Mouse (Mus musculus): Measurements from ENCODE around the gene Fbxo24. TPM values are rescaled to one million over a fixed set of nuclear protein-coding genes. Genes with fewer than 3 reads are reported as not detected.

Gene Fbxo24
- polyA plus RNA-seq, 1 experiment from 2014 or later, result 0.09 TPM

DNA sequence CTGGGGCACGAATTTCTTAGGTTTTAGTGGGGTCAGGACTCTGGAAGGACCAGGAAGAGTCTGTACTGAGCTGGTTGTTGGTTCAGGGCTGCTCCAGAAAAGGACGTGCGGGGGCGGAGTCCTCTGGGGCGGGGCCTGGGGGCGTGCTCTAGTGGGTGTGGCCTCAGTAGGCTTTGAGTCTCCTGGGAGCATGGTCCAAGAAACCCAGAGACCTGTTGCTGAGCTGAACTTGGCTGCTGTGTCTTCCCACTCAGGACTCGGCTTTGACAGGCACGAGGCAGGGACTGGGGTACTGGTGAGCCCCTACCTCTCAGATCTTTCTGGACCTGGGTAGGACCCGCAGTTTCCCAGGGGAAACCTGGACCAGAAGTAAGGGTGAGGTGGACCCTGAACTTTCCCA is 59.1 kb downstream of the Fbxo24 start, which contains the start of gene Tfr2:
TSS of gene Tfr2 (plus strand) at position 176 of the 400 bp plus-strand sequence.
- no peaks in the 10 kb centered on the region for H3K27me3 ChIP-seq (ENCODE audit: control insufficient read depth, insufficient read depth, low read length)
- DNase-seq, result peak; percentile 8
- peaks cover 23% of the 10 kb centered on the region for H3K36me3 ChIP-seq (ENCODE audit: control insufficient read depth, insufficient read depth, low read length)
- no peak within 1 kb of the TSS for H3K4me2 ChIP-seq (ENCODE audit: low read length)
- no peak within 1 kb of the TSS for H3K9ac ChIP-seq (replicated peaks; ENCODE audit: low read length)
- H3K27ac ChIP-seq (replicated peaks; ENCODE audit: low read depth, low read length), result no peak within 1 kb of the TSS
- H3K9me3 ChIP-seq (ENCODE audit: control insufficient read depth, low read length), result no peaks in the 10 kb centered on the region
- H3K4me3 ChIP-seq (replicated peaks; ENCODE audit: low read depth, low read length), result no peak within 1 kb of the TSS
- 39% methylated on average over 9 of the region's 9 CpGs for WGBS
- no peak for ATAC-seq (ENCODE audit: low FRiP score, low TSS enrichment)
- H3K4me1 ChIP-seq (ENCODE audit: control insufficient read depth, insufficient read depth, low read length), result 0 out of 2 replicates have a peak, but pooled peaks cover 2% of the 10 kb centered on the region

DNA sequence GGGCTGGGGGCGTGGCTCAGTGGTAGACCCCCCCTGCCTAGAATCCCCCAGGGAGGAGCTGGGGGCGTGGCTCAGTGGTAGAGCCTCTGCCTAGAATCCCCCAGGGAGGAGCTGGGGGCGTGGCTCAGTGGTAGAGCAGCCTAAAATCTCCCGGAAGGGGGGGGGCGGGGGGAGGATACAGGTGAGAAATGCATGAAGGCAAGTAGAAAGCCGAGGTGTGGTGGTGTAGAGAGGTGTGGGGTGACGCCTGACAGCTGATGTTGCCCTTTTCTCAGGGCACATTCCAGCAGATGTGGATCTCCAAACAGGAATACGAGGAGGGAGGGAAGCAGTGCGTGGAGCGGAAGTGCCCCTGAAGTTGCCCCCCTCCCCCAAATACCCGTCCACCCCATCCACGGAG is 59.8 kb downstream of the Fbxo24 start:
- Histone ChIP-seq H3K9ac (replicated peaks; ENCODE audit: low read length) (no peak overlapping the region), H3K27me3 (ENCODE audit: control insufficient read depth, insufficient read depth, low read length) (no peaks in the 10 kb centered on the region), H3K4me1 (ENCODE audit: control insufficient read depth, insufficient read depth, low read length) (no peaks in the 10 kb centered on the region), H3K9me3 (ENCODE audit: control insufficient read depth, low read length) (no peaks in the 10 kb centered on the region), H3K4me2 (ENCODE audit: low read length) (no peak overlapping the region), H3K4me3 (replicated peaks; ENCODE audit: low read depth, low read length) (no peak overlapping the region), H3K36me3 (ENCODE audit: control insufficient read depth, insufficient read depth, low read length) (peaks cover 29% of the 10 kb centered on the region), H3K27ac (replicated peaks; ENCODE audit: low read depth, low read length) (no peak overlapping the region)
- DNase-seq (no peak), ATAC-seq (ENCODE audit: low FRiP score, low TSS enrichment) (no peak)
- WGBS, result 86% methylated on average over 12 of the region's 12 CpGs

DNA sequence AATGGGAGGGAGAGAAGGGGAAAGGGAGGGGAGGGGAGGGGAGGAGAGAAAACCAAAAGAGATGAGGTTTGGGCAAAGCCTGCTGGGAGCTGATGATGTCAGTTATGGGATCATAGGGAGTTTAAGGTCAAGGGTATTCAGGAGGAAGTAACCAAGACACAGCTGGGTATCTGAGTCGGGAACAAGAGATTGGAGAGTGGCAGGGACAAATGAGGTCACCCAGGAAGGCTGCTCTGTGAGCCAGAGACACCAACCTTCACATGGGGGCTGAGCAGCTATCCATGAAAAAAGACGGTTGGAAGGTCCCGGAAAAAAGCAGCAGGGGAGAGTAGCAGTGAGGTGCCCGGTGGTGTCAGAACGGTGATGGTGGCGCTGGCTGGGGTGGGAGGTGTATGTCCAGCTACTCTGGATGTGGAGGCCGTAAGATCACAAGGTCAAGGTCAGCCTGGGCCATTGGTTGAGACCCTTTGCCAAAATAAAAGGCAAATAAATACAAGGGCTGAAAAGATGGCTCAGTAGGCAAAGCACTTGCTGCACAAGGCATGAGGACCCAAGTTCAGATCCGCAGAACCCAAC is 60.5 kb downstream of the Fbxo24 start:
- Histone ChIP-seq H3K27me3 (ENCODE audit: control insufficient read depth, insufficient read depth, low read length) (no peaks in the 10 kb centered on the region), H3K4me2 (ENCODE audit: low read length) (no peak overlapping the region), H3K36me3 (ENCODE audit: control insufficient read depth, insufficient read depth, low read length) (peaks cover 32% of the 10 kb centered on the region), H3K9me3 (ENCODE audit: control insufficient read depth, low read length) (no peaks in the 10 kb centered on the region), H3K4me1 (ENCODE audit: control insufficient read depth, insufficient read depth, low read length) (no peaks in the 10 kb centered on the region), H3K27ac (replicated peaks; ENCODE audit: low read depth, low read length) (no peak overlapping the region), H3K4me3 (replicated peaks; ENCODE audit: low read depth, low read length) (no peak overlapping the region), H3K9ac (replicated peaks; ENCODE audit: low read length) (no peak overlapping the region)
- ATAC-seq (ENCODE audit: low FRiP score, low TSS enrichment) (no peak), DNase-seq (no peak)
- 82% methylated on average over 8 of the region's 8 CpGs for WGBS

DNA sequence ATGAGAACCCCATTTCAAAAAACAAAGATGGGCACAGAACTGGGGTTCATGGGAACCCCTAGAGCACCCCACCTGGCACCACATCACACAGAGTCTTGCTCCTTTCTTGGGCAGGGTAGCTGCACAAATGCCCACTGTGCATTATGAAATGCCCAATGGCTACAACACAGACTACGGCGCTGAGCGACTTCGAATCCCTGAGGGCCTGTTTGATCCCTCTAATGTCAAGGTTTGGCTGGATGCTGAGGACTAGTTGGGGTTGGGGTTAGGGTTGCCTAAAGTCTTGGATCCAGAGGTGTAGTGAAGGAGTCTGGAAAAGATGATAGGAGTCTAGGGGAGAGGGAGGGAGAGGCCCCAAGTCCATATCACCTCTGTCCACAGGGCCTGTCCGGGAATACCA is 62.4 kb downstream of the Fbxo24 start:
- ATAC-seq (ENCODE audit: low FRiP score, low TSS enrichment) (no peak), DNase-seq (no peak)
- H3K4me1 ChIP-seq (ENCODE audit: control insufficient read depth, insufficient read depth, low read length), result no peaks in the 10 kb centered on the region
- no peak overlapping the region for H3K9ac ChIP-seq (replicated peaks; ENCODE audit: low read length)
- no peak overlapping the region for H3K4me3 ChIP-seq (replicated peaks; ENCODE audit: low read depth, low read length)
- no peaks in the 10 kb centered on the region for H3K27me3 ChIP-seq (ENCODE audit: control insufficient read depth, insufficient read depth, low read length)
- no peak overlapping the region for H3K27ac ChIP-seq (replicated peaks; ENCODE audit: low read depth, low read length)
- H3K4me2 ChIP-seq (ENCODE audit: low read length), result no peak overlapping the region
- peaks cover 36% of the 10 kb centered on the region for H3K36me3 ChIP-seq (ENCODE audit: control insufficient read depth, insufficient read depth, low read length)
- 97% methylated on average over 5 of the region's 5 CpGs for WGBS
- H3K9me3 ChIP-seq (ENCODE audit: control insufficient read depth, low read length), result no peaks in the 10 kb centered on the region

DNA sequence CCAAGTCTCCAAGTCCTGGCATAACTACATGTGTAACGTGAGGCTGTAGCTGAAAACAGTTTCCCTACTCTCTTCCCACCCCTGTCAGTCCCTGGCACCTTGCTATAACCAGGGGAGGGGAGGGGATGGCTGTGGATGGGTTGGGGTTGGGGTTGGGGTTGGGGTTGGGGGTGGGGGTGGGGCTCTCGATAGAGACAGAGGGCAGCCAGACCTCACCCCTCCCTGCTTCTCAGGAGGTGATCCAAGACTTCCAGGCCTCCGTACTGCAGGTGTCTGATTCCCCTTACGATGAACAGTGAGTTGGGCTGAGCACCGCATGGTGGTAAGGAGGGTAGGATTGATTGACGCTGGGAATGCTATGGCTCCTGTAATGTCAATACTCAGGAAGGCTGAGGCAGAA is 63.1 kb downstream of the Fbxo24 start:
- no peaks in the 10 kb centered on the region for H3K9me3 ChIP-seq (ENCODE audit: control insufficient read depth, low read length)
- WGBS, result 62% methylated on average over 6 of the region's 6 CpGs
- no peaks in the 10 kb centered on the region for H3K27me3 ChIP-seq (ENCODE audit: control insufficient read depth, insufficient read depth, low read length)
- H3K9ac ChIP-seq (replicated peaks; ENCODE audit: low read length), result no peak overlapping the region
- peaks cover 37% of the 10 kb centered on the region for H3K36me3 ChIP-seq (ENCODE audit: control insufficient read depth, insufficient read depth, low read length)
- H3K4me1 ChIP-seq (ENCODE audit: control insufficient read depth, insufficient read depth, low read length), result no peaks in the 10 kb centered on the region
- H3K4me2 ChIP-seq (ENCODE audit: low read length), result no peak overlapping the region
- H3K4me3 ChIP-seq (replicated peaks; ENCODE audit: low read depth, low read length), result no peak overlapping the region
- DNase-seq (no peak), ATAC-seq (ENCODE audit: low FRiP score, low TSS enrichment) (no peak)
- no peak overlapping the region for H3K27ac ChIP-seq (replicated peaks; ENCODE audit: low read depth, low read length)

DNA sequence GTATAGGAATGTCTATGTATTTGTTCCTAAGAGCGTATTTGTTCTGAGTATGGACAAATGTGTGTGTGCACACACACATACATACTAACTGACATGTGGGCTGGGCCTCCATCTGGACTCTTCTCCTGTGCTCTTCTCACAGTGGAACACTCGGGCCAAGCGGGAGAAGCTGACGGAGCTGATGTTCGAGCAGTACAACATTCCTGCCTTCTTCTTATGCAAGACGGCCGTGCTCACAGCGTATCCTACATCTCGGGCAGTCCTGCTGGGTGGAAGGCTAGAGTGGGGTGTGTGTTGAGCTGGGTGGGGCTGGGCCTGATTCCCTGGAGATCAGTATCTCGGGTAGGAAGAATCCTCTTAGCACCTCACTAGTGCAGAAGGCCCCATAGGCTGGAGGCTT is 65.8 kb downstream of the Fbxo24 start:
- Histone ChIP-seq H3K27ac (replicated peaks; ENCODE audit: low read depth, low read length) (no peak overlapping the region), H3K9ac (replicated peaks; ENCODE audit: low read length) (no peak overlapping the region), H3K9me3 (ENCODE audit: control insufficient read depth, low read length) (no peaks in the 10 kb centered on the region), H3K36me3 (ENCODE audit: control insufficient read depth, insufficient read depth, low read length) (peaks cover 38% of the 10 kb centered on the region), H3K4me2 (ENCODE audit: low read length) (no peak overlapping the region), H3K27me3 (ENCODE audit: control insufficient read depth, insufficient read depth, low read length) (no peaks in the 10 kb centered on the region), H3K4me1 (ENCODE audit: control insufficient read depth, insufficient read depth, low read length) (no peaks in the 10 kb centered on the region), H3K4me3 (replicated peaks; ENCODE audit: low read depth, low read length) (no peak overlapping the region)
- ATAC-seq (ENCODE audit: low FRiP score, low TSS enrichment) (no peak), DNase-seq (no peak)
- 80% methylated on average over 10 of the region's 10 CpGs for WGBS

Other genes starting within 250 kb of the Fbxo24 start
- 0.11 and 0.12 TPM in 2 replicates for gene Zan, start 151.9 kb downstream of the Fbxo24 start, polyA plus RNA-seq (2014; fragmentation: Nextera tagmentation; extraction: Ambion mirVana)
- gene Pop7, start 126.5 kb downstream of the Fbxo24 start, polyA plus RNA-seq (2014; fragmentation: Nextera tagmentation; extraction: Ambion mirVana), result 83.7 and 103 TPM in 2 replicates
- gene Gigyf1, start 110.5 kb downstream of the Fbxo24 start, polyA plus RNA-seq (2014; fragmentation: Nextera tagmentation; extraction: Ambion mirVana), result 17.0 and 23.5 TPM in 2 replicates
- not detected in 2 replicates for gene Epo, start 95.8 kb downstream of the Fbxo24 start, polyA plus RNA-seq (2014; fragmentation: Nextera tagmentation; extraction: Ambion mirVana)
- gene Gnb2, start 95.5 kb downstream of the Fbxo24 start, polyA plus RNA-seq (2014; fragmentation: Nextera tagmentation; extraction: Ambion mirVana), result 633 and 757 TPM in 2 replicates
- gene Actl6b, start 75.5 kb downstream of the Fbxo24 start, polyA plus RNA-seq (2014; fragmentation: Nextera tagmentation; extraction: Ambion mirVana), result 234 and 291 TPM in 2 replicates
- 4.0 and 5.6 TPM in 2 replicates for gene Tfr2, start 59.2 kb downstream of the Fbxo24 start, polyA plus RNA-seq (2014; fragmentation: Nextera tagmentation; extraction: Ambion mirVana)
- 67.2 and 83.9 TPM in 2 replicates for gene Mospd3, start 27.9 kb downstream of the Fbxo24 start, polyA plus RNA-seq (2014; fragmentation: Nextera tagmentation; extraction: Ambion mirVana)
- gene Pcolce, start 15.2 kb downstream of the Fbxo24 start, polyA plus RNA-seq (2014; fragmentation: Nextera tagmentation; extraction: Ambion mirVana), result 3.0 and 11.7 TPM in 2 replicates
- gene Lrch4, start 119 bp upstream of the Fbxo24 start, polyA plus RNA-seq (2014; fragmentation: Nextera tagmentation; extraction: Ambion mirVana), result 18.1 and 21.9 TPM in 2 replicates
- gene Gm20605, start 173 bp upstream of the Fbxo24 start, polyA plus RNA-seq (2014; fragmentation: Nextera tagmentation; extraction: Ambion mirVana), result 4.4 and 6.0 TPM in 2 replicates
- 4.1 and 5.6 TPM in 2 replicates for gene Sap25, start 12.3 kb upstream of the Fbxo24 start, polyA plus RNA-seq (2014; fragmentation: Nextera tagmentation; extraction: Ambion mirVana)
- not detected in 2 replicates for gene Irs3, start 16.7 kb upstream of the Fbxo24 start, polyA plus RNA-seq (2014; fragmentation: Nextera tagmentation; extraction: Ambion mirVana)
- gene Agfg2, start 55.7 kb upstream of the Fbxo24 start, polyA plus RNA-seq (2014; fragmentation: Nextera tagmentation; extraction: Ambion mirVana), result 10.3 and 12.8 TPM in 2 replicates
- gene Nyap1, start 112.6 kb upstream of the Fbxo24 start, polyA plus RNA-seq (2014; fragmentation: Nextera tagmentation; extraction: Ambion mirVana), result 16.2 and 28.8 TPM in 2 replicates
- 42.1 and 47.0 TPM in 2 replicates for gene Tsc22d4, start 116.7 kb upstream of the Fbxo24 start, polyA plus RNA-seq (2014; fragmentation: Nextera tagmentation; extraction: Ambion mirVana)
- 53.4 and 58.6 TPM in 2 replicates for gene Ppp1r35, start 149.8 kb upstream of the Fbxo24 start, polyA plus RNA-seq (2014; fragmentation: Nextera tagmentation; extraction: Ambion mirVana)
- gene Mepce, start 158.7 kb upstream of the Fbxo24 start, polyA plus RNA-seq (2014; fragmentation: Nextera tagmentation; extraction: Ambion mirVana), result 11.3 and 14.4 TPM in 2 replicates
- gene Zcwpw1, start 158.8 kb upstream of the Fbxo24 start, polyA plus RNA-seq (2014; fragmentation: Nextera tagmentation; extraction: Ambion mirVana), result 5.6 and 8.2 TPM in 2 replicates
- 0.26 and 0.51 TPM in 2 replicates for gene Pilra, start 207.3 kb upstream of the Fbxo24 start, polyA plus RNA-seq (2014; fragmentation: Nextera tagmentation; extraction: Ambion mirVana)
- gene Pilrb1, start 229.1 kb upstream of the Fbxo24 start, polyA plus RNA-seq (2014; fragmentation: Nextera tagmentation; extraction: Ambion mirVana), result not detected in 2 replicates
- gene Pilrb2, start 242.8 kb upstream of the Fbxo24 start, polyA plus RNA-seq (2014; fragmentation: Nextera tagmentation; extraction: Ambion mirVana), result 0.57 TPM in 1 of 2 replicates, not detected in the other

Data from midbrain, embryonic 14.5 days (tissue).